Mouse (Mus musculus) liver (tissue): Measurements from ENCODE around the gene Sema4f.

Source experiments
- DNase-seq: peaks from one replicate; pipeline ENCODE4 v3.0.0-alpha.2; 2020; ENCODE audit warnings: mixed read lengths

The Sema4f gene

DNA sequence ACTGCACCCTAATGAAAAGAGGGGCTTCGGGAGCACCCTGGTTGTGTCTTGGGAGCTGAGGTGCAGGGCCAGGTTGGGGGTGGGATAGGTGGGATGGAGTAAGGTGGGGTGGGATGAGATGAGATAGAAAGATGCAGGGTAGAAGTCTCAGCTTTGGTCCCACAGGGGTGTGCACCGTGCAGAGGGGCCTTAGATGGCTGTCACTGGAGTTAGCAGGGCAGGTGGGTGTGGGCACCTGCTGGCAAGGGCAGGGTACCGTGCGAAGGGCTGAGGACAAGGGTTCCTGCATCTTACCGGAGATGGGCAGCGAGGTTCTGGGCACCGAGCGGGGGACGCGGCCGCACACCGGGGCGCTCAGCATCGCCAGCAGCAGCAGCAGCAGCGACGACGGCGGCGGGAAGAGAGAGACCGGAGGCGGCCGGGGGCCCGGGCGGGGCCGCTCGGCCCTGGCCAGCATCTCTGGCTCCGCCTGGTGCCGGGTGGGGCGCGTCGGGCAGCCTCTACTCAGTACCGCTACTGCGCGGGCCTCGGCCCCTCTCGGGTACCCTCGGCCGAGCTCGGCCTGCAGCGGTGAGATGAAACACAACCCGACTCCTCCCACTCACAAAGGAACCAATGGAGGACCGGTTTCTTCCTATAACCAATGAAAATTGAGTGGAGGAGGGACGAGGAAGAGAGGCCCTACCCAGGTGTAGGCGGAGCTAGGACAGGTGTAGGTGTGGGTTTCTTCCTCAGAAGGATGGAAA lies at the start of gene Sema4f:
Gene Sema4f, minus strand, starts transcription at position 603 of the 746 bp plus-strand sequence.
- DNase-seq, result peak; percentile 44

DNA sequence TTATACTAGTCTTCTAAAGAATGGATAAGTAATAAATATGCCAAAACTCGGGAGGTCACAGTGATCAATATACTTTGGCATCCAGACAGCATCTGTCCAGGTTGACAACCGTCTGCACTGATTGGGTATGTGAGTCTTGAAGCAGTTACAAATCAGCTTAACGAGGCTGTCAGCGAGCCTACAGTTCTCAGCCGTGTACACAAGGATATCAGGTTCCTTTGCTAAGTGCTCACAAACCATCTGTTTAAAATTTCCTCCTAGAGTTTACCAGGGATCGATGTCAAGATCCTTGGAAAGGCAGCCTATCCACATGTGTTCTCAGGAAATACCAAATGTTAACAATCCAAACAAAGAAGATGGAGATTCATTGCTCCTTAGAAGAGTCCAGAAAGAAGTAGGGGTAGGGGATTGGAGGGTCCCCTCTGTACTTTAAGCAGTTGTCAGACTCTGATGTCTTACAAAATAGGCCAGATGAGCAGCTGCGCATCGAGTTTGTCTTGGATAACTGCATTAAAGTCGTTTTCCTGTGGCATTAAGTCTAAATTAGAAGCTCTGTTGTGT lies 47.9 kb upstream of the Sema4f start:
- DNase-seq, result no peak

DNA sequence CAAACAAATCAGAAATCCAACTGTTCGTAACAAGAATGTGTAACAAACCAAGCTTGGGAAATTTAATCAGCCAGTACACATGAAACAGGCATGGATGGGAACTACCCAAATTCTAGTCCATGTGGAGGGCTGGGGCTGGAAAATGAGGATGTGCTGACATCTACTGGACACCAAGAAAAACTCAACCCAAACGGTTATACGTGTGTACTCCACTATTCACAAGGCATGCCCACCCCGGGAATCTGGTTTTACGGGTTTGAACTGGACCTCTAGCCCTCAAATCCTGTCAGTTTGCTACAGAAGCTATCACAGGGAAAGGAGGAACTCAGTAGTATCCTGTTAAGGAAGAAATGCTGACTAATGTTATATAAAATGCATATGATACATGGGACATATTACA lies 31.5 kb upstream of the Sema4f start:
- DNase-seq, result peak; percentile 42

DNA sequence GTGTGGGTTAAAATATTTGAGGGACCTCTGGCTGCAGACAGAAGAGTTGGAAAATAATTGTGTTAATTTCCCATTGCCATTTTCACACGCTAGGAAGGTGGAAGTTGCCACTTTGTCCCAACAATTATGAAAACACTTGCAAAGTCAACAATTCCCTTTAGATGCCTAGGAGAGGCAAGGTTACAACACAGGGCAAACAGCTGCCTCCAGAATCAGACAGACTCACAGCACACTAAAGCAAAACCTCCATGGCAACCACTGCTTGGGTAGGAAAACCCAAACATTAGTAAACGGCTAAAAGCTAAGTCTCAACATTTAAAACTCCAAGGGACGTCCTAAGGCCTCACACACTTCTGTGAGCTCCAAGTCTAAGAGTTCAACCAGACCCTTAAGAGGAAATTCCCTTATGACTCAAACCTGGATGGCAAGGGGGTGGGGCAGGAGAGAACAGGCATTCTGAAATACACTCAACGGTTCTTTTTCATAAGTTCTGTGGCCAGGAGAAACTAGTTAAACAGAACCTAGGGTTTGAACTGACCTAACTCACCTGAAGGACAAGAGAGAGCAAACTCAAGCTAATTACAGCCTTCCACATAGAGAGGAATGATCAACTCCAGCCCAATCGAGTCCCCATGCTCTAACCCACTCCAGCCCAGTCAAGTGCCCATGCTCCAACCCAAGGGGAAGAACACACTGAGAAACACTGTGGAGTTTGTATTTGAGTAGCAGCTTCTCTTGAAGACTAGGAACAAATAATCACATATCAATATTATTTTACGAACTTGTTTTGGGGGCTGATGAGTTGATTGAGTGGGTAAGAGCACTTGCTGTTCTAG lies 29.9 kb upstream of the Sema4f start:
- DNase-seq, result no peak

DNA sequence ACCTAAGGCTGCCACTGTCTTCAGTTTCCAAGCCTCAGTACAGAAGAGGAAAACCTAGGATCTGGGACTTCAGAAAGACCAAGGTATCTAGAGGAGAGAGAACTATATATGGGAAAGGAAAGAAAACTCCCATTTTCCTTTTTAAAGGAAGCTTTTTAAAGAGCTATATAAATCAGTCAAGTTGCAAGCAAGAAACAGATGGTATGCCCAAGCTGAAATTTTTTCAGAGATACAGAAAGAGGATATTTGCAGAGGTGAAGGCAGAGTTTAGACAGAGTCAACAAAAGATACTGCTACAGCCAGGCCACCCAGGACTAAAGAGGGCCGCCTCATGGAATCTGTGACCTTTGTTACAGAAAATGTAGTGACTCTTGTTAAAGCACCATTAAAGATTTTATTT lies 22.1 kb upstream of the Sema4f start:
- DNase-seq, result no peak

DNA sequence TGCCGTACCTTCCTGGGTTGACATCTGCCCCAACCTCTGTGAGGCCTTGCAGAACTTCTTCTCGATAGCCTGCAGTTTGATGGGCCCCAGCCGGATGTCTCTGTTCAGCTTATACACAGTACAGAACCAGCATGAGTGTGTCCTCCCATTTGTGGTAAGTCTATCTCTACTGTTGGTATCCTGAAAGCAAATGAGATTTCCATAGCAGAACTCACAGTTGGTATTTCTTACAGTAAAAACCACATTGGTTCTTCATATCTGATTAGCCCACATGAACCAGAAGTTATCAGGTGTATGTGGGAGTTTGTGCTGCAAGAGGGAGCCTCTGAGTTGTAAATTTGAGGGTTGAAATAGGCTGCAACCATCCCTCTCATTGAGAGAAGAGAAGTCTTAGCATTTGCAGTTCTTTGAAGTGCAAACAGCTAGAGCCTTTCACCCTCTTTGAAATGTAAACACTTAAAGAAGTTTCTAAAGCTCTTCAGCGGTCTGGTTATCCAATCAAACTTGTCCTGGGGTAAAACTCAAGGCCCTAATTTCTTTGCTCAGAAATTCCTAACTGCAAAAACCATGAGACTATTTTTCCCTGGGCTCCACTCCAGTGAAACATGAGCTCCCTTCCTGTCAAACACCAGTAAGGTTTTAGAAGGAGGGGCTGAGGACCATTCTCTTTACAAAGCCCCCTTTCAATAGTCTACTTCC lies 17.1 kb upstream of the Sema4f start:
- DNase-seq, result no peak

DNA sequence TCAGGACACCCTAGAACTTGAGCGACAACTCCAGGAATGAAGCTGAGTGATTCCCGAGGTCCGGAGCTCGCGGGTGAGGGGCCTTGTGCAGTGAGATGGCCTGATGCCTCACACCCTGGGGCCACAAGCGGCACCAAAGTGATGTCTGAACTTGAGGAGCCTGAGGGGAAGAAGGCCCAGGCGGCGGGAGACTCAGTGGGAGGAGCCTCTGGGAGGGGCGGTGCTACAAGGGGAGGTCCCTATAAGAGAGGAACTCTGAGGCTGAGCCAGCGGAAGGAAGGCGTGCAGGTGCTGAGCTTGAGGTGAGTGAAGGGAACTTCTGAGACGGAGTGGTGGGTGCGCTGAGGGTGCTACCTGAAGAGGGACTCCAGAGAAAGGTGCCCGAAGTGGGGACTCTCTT lies 7.1 kb upstream of the Sema4f start, which contains the start of gene M1ap:
Gene M1ap, plus strand, starts transcription at position 252 of the 400 bp plus-strand sequence.
- peak; percentile 19 for DNase-seq

DNA sequence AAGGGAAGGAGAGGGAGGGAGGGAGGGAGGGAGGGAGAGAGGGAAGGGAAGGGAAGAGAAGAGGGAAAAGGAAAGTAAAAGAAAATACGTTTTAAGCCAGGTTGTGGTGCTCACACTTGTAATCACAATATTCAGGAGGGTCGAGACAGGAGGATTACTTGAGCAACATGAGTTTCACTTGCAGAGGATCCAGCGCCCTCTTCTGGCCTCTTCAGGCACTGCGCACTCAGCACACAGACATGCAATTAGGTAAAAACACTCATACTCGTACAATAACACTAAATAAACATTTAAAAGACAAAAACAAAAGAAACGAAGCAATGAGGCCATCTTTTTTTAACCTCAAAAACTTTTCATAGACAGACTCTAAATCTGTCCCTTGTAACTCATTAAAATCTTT lies 6.2 kb upstream of the Sema4f start:
- DNase-seq, result peak; percentile 31

DNA sequence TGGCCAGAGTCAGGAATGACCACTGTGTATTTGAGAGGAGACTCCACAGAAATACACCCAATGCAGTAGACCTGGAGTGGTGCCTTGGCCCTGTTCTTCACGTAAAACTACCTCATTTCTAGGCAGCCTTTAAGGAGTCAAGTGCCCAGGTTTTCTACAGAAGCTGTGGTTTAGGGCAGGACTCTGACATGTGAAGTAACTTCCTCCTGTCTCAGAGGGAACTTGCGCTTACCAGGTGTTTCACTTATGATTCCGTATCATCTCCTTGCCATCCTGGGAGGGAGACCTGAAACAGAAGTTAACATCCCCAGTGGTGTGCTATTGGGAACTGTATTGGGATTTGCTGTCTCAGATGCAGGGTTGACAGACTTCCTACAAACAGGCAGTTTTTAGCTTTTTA lies 1.2 kb upstream of the Sema4f start:
- DNase-seq, result no peak

DNA sequence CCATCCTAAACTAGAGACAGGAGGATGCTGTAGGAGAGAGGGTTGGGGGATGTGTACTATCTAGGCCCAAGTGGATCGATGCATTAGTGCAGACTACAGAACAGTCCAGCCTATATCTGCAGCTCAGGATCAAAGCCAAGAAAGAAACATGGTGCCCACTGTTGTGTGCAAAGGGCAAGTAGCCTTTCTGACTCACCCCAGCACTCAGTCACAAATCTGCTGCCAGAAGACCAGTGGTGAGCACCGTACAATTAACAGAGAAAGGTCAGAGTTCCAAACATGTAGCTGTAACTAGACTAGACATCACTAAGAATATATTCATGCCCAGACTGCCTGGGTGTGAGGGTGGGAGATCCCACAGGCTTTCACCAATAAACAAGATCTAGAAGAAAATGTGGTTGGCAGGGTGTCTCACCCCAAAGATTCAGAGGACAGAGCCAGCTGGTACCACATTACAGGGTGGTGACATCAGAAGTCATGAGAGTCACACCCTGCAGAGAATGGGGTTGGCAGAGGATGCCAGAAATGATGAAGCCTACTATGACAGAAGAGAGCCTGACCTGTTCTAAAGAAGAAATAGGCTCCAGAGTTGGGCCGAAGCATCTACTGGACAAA lies 4.8 kb downstream of the Sema4f start:
- no peak for DNase-seq

DNA sequence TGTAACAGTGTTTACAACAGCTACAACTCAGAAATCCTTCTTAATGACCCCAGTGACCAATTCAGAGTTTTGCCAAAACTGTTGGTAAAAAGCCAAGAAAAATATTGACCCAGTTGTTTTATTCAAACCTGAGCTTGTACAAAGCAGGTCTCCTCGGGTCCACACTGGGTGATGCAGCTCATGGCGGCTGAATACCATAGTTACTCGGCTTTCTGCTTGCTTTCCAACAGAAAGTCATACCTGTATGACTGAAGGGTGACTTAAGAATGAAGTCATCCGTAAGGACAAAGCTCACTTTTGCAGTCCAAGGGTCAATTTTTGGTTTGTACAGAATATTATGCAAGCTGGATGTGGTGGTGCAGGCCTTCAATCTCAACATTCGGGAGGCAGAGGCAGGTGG lies 12.0 kb downstream of the Sema4f start:
- no peak for DNase-seq

DNA sequence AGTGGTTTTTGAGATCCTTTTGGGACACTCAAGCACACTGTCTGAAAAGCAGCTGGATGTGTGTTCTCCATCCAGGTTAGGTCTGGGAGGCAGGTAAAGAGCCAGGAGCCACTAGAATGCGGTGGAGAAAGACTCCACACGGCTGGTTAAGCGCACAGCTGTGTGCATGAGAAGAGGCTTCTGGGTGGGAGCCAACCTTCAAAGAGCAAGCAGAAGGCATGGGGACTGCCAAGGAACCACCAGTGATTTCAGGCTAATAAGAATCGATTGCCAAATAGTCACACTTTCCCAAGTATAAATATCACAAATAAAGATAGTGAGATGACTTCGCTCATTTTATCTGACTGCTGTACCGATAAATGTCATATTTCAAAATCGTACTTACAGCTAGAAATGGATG lies 13.0 kb downstream of the Sema4f start:
- no peak for DNase-seq

DNA sequence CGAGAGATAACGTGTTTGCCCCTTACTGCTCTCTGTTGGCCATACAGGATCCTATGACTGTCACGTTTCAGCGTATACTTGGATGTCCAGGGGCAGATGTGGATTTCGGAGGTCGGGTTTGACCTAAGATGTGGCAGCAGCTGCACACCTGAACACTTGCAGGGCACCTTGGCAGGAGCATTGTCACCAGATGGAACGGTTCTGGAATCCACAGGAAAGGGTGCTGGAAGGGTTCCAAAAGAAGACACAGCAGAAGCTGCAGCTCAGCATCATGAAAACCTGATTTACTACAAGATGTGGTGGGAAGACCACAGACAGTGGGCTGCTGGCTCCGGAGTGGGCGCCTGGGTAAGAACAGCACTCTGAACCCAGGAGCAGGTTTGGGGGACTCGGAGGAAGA lies 13.5 kb downstream of the Sema4f start:
- no peak for DNase-seq

DNA sequence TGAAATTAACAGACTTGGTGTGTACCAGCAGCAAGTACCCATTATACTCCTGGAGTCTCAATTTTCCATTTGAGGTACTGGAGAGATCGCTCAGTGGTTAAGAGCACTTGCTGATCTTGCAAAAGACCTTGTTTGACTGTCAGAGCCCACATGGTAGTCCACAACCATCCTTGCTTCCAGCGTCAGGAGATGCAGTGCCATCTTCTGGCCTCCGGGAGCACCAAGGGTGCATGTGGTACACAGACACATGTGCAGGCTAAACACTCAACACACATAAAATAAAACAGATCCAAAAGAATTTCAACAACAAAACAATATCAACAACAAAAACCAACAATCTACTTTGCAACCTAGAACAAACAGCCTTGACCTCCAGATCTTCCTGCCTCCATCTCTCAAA lies 14.6 kb downstream of the Sema4f start:
- no peak for DNase-seq

DNA sequence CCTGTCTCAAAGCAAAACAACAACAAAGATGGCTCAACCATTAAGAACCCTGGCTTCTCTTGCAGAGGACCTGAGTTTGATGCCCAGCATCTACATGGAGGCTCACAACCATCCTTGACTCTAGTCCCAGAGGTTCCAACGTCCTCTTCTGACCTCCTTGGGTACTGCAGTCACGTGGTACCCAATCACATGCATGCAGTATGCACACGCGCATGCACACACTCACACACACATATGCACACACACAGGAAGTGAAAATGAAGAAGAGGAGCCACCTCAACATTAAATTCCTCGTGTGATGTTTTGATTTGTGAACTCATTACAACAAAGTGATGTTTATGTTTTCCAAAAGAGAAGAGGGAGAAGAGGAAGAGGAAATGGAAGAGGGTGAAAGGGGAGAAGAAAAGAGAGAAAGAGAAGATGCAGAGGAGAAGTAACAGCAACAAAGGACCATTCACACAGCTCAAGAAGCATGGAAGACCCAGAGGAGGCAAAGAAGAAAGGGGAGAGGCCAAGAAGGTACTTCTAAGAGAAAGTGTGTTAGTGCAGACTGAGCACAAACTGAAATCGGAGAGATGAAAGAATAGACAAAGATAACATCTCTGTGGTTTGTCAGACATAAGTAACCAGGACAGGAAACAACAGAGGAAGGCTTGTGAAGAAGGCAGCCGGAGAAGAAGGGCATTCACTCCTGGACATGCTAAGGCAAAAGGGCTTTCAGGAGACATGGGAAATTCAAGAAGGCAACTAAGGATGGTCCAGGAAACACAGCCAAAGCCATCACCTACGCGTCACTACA lies 17.9 kb downstream of the Sema4f start:
- DNase-seq, result no peak

DNA sequence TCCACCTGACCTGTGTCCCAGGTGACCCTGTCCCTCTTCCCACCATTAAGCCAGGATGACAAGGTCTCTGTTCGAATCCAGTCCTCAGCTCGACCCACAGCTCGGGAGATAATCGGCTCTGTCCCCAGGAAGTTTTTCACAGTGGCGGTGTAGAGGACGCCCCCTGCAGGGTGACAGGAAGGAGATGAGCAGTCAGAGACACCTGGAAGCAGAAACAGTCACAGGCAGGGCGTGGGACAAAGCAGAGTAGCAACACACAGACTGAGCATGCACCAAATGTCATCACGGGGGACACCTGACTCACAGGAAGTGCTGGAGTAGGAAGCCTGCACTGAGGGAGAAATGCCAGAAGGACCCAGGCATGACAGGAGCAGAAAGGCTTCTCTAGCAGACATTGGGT lies 20.0 kb downstream of the Sema4f start:
- no peak for DNase-seq

DNA sequence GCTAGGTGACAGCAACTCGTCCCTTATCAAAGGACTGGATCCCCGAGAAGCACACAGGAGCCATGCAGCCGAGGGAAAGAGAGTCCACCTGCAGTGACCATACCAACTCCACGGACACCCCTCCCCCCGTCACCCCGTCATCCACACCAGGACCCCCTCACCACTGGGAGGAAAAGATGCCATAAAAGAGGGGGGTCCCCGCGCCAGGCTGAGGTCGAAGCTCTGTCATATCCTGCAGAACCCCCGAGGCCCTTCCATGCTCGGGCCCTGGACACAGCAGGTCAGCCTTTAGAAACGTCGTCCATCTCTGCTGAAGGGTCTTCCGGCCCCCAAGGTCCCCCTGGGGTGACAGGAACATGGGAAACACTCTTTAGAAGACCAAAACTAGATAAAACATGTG lies 21.2 kb downstream of the Sema4f start:
- DNase-seq, result no peak

DNA sequence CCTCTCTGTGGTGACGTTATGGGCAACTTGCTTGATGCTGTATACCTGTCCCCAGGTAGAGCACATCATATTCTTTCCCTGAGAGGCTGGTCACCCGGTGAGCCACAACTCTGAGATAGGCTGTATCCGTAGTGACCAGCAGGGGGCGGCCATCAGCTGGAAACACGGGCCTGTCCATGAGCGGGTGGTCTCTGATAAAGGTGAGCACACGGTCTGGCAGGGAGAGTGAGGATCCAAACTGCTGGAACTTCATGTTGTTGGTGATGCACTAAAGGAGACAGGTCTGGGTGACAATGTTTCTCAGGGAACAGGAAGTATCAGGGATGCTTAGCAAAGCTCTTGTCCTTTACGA lies 21.8 kb downstream of the Sema4f start:
- DNase-seq, result peak; percentile 55

DNA sequence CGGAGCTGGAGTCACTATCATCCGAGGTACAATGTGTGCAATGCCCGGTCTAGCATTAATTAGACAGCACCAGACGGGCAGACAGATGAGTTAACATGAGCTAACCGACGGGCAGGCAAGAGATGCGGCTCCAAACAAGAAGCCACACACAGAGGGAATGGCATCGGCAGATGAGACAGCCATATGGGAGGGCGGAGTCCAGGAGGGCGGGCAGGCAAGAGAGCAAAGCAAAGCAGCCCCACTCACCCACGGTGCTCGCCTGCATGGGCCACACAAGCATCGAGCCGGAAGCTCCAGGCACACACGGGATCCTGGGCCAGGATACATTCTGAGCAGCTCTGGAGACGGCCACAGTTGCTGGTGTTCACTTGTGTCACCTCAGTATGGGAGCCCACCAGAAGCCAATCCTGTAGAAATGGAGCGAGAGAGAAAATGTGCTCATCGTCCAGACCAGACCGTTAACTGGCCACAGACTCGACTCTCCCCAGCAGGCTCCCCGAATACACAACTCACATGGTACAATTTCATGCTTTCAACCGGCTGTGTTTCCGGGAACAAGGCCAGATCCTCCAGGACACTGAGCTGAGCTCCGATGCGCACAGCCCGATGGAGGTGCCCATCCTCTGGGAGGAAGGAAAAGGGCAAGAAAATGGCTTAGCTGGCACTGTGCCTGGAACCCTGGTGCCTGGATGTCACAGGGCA lies 22.3 kb downstream of the Sema4f start:
- DNase-seq, result no peak

DNA sequence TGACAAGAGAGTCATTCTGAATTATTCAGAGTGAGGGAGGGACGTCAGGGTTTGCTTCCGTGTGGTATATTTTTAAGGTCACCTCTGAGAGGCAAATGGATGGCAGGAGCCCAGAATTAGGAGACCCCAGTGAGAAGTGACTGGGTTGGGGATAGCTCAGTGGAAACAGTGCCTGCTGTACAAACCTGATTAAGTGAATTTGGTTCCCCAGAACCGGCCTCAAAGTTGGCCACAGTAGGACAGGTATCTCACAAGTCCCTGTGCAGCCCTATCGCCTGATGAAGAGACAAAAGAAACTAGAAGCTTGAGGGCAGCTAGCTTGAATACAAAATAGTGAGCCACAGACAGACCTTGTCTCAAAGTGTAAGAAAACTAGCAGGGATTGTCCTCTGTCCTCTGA lies 23.1 kb downstream of the Sema4f start:
- DNase-seq, result no peak

DNA sequence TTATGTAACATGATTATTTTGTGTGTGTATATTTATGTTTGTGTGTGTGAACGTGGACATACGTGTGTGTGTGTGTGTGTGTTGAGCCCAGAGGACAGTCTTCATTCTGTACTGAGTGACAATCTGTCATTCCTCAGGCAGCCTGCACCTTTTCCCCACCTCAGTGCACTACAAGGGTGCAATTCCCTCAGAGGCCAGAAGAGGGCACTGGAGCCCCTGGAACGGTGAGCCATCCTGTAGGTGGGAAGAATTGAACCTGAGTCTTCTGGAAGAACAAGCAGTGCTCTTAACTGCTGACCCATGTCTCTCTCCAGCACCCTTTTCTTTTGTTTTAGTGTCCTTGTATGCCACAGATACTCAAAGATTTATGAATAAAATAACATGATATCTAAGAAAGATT lies 23.7 kb downstream of the Sema4f start:
- DNase-seq, result peak; percentile 64
